Mouse (Mus musculus): ENCODE measurements around the gene 4931406C07Rik. TPM values are rescaled to one million over a fixed set of nuclear protein-coding genes. Genes with fewer than 3 reads are reported as not detected.

The 4931406C07Rik gene
- polyA plus RNA-seq, 1 experiment from 2014 or later = 8.3 TPM

DNA sequence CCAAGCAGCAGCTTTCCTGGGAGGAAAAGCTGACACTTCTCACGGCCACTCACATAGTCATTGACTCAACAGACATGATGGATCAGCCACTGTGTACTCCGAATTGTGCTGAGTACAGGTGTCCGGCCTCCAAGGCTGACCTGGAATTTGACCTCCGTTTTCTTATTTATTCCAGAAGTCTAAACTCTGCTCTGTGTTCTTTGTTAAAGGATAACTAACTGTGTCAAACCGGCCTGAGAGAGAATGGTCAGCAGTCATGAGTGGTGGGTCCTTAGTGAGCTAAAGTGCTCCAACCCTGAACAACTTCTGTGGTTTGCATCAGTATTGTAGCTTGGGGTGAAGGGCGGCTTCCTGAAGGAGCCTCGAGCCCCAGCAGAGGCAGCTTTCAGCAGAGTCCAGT, 54.1 kb downstream of the 4931406C07Rik start:
- Histone ChIP-seq H3K36me3 (ENCODE audit: control insufficient read depth, insufficient read depth, low read length) (no peaks in the 10 kb centered on the region), H3K4me3 (ENCODE audit: low read depth, low read length) (no peak overlapping the region), H3K27me3 (replicated peaks; ENCODE audit: control insufficient read depth, insufficient read depth, low read length) (no peaks in the 10 kb centered on the region), H3K9me3 (replicated peaks; ENCODE audit: control insufficient read depth, low read length) (no peaks in the 10 kb centered on the region), H3K4me1 (ENCODE audit: control insufficient read depth, insufficient read depth, low read length) (no peaks in the 10 kb centered on the region), H3K9ac (ENCODE audit: low read length) (no peak overlapping the region), H3K4me2 (ENCODE audit: low read length) (no peak overlapping the region), H3K27ac (ENCODE audit: low read depth, low read length) (no peak overlapping the region)
- ATAC-seq = no peak
- no peak for DNase-seq (ENCODE audit: low spot score)
- WGBS = 85% methylated on average over 7 of the region's 7 CpGs

DNA sequence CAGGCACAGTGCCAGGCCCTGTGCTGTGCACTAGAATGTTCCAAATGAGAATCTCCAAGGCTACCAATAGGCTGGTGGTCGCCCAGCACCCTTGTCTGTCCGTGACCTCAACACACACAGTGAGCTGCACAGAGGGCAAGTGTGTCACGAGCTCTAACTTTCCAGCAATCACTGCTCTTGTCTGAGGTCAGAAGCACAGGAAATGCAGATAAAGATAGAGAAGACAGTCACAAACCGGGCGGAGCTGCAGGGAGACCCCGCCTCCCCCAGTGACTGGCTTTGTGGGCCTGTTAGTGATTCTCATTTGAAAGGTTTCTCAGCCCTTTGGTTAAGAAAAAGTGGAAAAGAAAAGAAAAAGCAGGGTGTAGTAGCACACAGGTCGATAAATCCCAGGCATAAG, 55.9 kb downstream of the 4931406C07Rik start:
- no peaks in the 10 kb centered on the region for H3K4me1 ChIP-seq (ENCODE audit: control insufficient read depth, insufficient read depth, low read length)
- no peaks in the 10 kb centered on the region for H3K27me3 ChIP-seq (replicated peaks; ENCODE audit: control insufficient read depth, insufficient read depth, low read length)
- no peak for DNase-seq (ENCODE audit: low spot score)
- H3K4me2 ChIP-seq (ENCODE audit: low read length) = no peak overlapping the region
- no peak overlapping the region for H3K4me3 ChIP-seq (ENCODE audit: low read depth, low read length)
- no peaks in the 10 kb centered on the region for H3K9me3 ChIP-seq (replicated peaks; ENCODE audit: control insufficient read depth, low read length)
- no peak for ATAC-seq
- H3K36me3 ChIP-seq (ENCODE audit: control insufficient read depth, insufficient read depth, low read length) = no peaks in the 10 kb centered on the region
- no peak overlapping the region for H3K9ac ChIP-seq (ENCODE audit: low read length)
- WGBS = 78% methylated on average over 7 of the region's 7 CpGs
- H3K27ac ChIP-seq (ENCODE audit: low read depth, low read length) = no peak overlapping the region

DNA sequence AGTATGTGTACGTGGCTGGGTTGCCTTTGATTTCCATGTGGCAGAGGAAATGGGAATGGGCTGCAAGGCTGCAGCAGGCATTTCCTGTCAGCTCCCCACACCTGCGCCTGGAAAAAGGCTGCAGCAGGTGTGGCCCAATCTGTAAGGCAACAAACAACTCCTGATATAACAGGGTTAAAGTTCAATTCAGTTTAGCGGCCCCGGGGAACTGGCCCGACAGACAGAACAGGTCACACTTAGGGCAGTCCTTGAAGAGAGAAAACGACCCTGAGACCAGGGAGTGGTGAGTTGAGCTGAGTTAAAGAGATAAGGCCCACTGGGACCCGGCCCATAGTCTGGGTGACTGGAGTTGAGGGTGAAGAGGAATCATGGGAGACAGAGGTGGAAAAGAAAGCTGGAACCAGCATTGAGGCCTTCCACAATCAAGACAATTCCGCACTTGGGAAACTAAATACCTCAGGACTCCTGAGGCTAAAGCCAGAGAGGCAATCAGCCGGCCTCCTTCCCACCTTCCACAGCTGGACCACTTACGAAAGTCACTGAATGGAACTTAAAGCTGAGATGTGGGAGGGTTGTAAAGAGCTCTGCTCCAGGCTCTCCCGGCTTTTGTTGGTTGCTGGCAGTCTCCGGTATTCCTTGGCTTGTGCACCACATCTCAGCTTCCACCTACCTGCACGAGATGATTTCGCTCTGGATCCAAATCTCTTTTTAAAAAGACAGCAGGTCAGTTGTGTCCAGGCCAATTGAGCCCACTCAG, 60.8 kb downstream of the 4931406C07Rik start:
- no peak overlapping the region for H3K4me3 ChIP-seq (ENCODE audit: low read depth, low read length)
- no peak overlapping the region for H3K9ac ChIP-seq (ENCODE audit: low read length)
- H3K4me1 ChIP-seq (ENCODE audit: control insufficient read depth, insufficient read depth, low read length) = no peaks in the 10 kb centered on the region
- H3K4me2 ChIP-seq (ENCODE audit: low read length) = no peak overlapping the region
- no peaks in the 10 kb centered on the region for H3K36me3 ChIP-seq (ENCODE audit: control insufficient read depth, insufficient read depth, low read length)
- 80% methylated on average over 14 of the region's 14 CpGs for WGBS
- ATAC-seq (no peak), DNase-seq (ENCODE audit: low spot score) (no peak)
- no peak overlapping the region for H3K27ac ChIP-seq (ENCODE audit: low read depth, low read length)
- no peaks in the 10 kb centered on the region for H3K9me3 ChIP-seq (replicated peaks; ENCODE audit: control insufficient read depth, low read length)
- no peaks in the 10 kb centered on the region for H3K27me3 ChIP-seq (replicated peaks; ENCODE audit: control insufficient read depth, insufficient read depth, low read length)

DNA sequence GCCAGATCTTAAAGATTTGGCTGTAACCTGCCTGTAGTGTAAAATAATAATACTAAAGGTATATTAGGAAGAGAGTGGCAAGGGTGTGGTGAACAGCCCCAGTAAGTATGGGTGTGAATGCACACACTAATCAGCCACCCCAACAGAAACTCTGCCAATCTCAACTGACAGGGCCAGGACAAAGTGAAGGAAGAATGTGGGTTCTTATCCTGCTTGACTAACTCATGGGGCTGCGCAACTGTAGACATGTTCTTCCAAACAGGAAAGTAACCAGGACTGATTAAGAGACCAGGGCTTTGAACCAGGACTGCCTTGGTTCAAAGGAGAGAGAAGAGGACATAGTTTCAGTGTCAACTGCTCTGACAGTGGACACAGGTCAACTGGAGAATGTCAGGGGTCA, 64.1 kb downstream of the 4931406C07Rik start:
- H3K9me3 ChIP-seq (replicated peaks; ENCODE audit: control insufficient read depth, low read length) = no peaks in the 10 kb centered on the region
- no peak for ATAC-seq
- H3K27ac ChIP-seq (ENCODE audit: low read depth, low read length) = no peak overlapping the region

DNA sequence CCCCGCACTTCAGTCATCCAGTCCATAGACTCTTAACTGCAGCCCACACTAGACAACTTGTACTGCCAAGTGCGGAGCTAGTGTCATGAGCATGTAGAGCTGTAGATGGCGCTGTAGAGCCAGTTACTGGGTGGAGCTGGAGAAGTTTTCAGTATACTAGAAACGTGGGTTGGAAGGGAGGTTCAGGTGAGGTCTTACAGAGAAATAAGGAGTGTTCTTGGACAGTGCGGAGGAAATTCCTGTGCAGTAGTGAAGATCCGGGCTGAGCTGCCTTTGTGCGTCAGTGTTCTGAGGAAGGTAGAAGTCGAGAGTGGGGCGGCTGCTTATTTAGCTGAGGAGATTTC, 64.7 kb downstream of the 4931406C07Rik start:
- Histone ChIP-seq H3K27me3 (replicated peaks; ENCODE audit: control insufficient read depth, insufficient read depth, low read length) (no peaks in the 10 kb centered on the region), H3K4me3 (ENCODE audit: low read depth, low read length) (no peak overlapping the region), H3K4me2 (ENCODE audit: low read length) (no peak overlapping the region), H3K36me3 (ENCODE audit: control insufficient read depth, insufficient read depth, low read length) (no peaks in the 10 kb centered on the region), H3K9me3 (replicated peaks; ENCODE audit: control insufficient read depth, low read length) (no peaks in the 10 kb centered on the region), H3K27ac (ENCODE audit: low read depth, low read length) (no peak overlapping the region), H3K4me1 (ENCODE audit: control insufficient read depth, insufficient read depth, low read length) (no peaks in the 10 kb centered on the region), H3K9ac (ENCODE audit: low read length) (no peak overlapping the region)
- ATAC-seq (no peak), DNase-seq (ENCODE audit: low spot score) (peak; percentile 33)
- WGBS = 48% methylated on average over 9 of the region's 9 CpGs

More for the DNA sequence above, 64.1 kb downstream of the 4931406C07Rik start:
- H3K4me1 ChIP-seq (ENCODE audit: control insufficient read depth, insufficient read depth, low read length) = no peaks in the 10 kb centered on the region
- H3K4me3 ChIP-seq (ENCODE audit: low read depth, low read length) = no peak overlapping the region
- no peak for DNase-seq (ENCODE audit: low spot score)
- H3K9ac ChIP-seq (ENCODE audit: low read length) = no peak overlapping the region
- H3K27me3 ChIP-seq (replicated peaks; ENCODE audit: control insufficient read depth, insufficient read depth, low read length) = no peaks in the 10 kb centered on the region
- H3K4me2 ChIP-seq (ENCODE audit: low read length) = no peak overlapping the region
- H3K36me3 ChIP-seq (ENCODE audit: control insufficient read depth, insufficient read depth, low read length) = no peaks in the 10 kb centered on the region
- WGBS = 90% methylated on average over 1 of the region's 1 CpGs

DNA sequence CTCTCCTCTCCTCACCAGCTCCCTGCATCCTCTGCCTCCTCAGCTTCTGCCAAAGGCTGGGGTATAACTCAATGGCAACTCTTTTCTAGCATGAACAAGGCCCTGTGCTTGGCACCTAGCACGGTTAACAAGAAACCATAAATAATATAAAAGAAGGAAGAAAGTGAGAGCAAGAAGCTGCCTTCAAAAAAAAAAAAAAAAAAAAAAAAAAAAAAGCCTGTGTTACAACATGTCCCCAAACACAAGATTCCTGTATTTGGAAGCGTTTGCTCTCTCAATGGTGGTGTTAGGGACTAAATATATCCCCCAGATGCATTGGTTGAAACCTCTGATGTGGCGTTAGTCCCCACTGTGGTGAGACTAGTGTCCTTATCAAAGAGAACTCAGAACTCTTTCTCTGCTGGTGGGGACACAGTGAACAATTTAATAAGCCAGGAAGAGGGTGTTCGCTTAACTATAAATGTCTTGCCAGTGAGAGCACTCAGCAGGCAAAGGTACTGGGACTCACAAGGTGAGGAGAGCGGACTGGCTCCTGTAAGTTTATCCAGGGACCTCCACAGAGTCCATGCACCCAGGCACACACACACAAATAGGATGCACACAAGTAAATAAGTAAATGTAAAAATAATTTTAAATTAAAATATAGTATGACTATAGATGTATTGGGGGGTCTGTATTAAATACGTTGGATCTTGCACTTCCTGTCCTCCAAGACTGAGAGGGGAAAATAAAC, 65.2 kb downstream of the 4931406C07Rik start:
- Histone ChIP-seq H3K4me3 (ENCODE audit: low read depth, low read length) (no peak overlapping the region), H3K4me1 (ENCODE audit: control insufficient read depth, insufficient read depth, low read length) (no peaks in the 10 kb centered on the region), H3K36me3 (ENCODE audit: control insufficient read depth, insufficient read depth, low read length) (no peaks in the 10 kb centered on the region), H3K9me3 (replicated peaks; ENCODE audit: control insufficient read depth, low read length) (no peaks in the 10 kb centered on the region), H3K4me2 (ENCODE audit: low read length) (no peak overlapping the region), H3K27me3 (replicated peaks; ENCODE audit: control insufficient read depth, insufficient read depth, low read length) (no peaks in the 10 kb centered on the region), H3K27ac (ENCODE audit: low read depth, low read length) (no peak overlapping the region), H3K9ac (ENCODE audit: low read length) (no peak overlapping the region)
- ATAC-seq (no peak), DNase-seq (ENCODE audit: low spot score) (no peak)
- 69% methylated on average over 6 of the region's 6 CpGs for WGBS

DNA sequence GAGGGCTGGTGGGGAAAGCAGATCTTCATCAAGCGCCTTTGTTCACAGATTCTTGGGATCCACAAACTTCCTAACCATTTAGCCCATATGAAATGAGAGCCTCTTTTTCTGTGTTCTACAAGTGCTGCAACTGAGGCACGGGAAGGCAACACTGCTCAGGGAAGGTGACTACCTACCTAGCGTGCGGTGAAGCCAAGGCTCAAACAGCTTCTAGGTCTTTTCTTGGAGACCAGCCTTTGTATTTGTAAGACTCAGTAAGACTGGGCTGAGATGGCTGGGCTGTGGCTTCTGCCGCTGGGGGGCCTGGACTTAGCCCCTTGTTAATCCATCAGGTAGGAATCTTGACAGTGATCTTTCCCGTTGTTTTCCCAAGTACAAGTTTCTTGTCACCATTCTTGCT, 66.2 kb downstream of the 4931406C07Rik start:
- no peak overlapping the region for H3K4me2 ChIP-seq (ENCODE audit: low read length)
- ATAC-seq = no peak
- no peaks in the 10 kb centered on the region for H3K27me3 ChIP-seq (replicated peaks; ENCODE audit: control insufficient read depth, insufficient read depth, low read length)
- H3K36me3 ChIP-seq (ENCODE audit: control insufficient read depth, insufficient read depth, low read length) = no peaks in the 10 kb centered on the region
- H3K9me3 ChIP-seq (replicated peaks; ENCODE audit: control insufficient read depth, low read length) = no peaks in the 10 kb centered on the region
- no peaks in the 10 kb centered on the region for H3K4me1 ChIP-seq (ENCODE audit: control insufficient read depth, insufficient read depth, low read length)
- 92% methylated on average over 6 of the region's 6 CpGs for WGBS
- H3K4me3 ChIP-seq (ENCODE audit: low read depth, low read length) = no peak overlapping the region
- H3K27ac ChIP-seq (ENCODE audit: low read depth, low read length) = no peak overlapping the region
- H3K9ac ChIP-seq (ENCODE audit: low read length) = no peak overlapping the region
- no peak for DNase-seq (ENCODE audit: low spot score)

DNA sequence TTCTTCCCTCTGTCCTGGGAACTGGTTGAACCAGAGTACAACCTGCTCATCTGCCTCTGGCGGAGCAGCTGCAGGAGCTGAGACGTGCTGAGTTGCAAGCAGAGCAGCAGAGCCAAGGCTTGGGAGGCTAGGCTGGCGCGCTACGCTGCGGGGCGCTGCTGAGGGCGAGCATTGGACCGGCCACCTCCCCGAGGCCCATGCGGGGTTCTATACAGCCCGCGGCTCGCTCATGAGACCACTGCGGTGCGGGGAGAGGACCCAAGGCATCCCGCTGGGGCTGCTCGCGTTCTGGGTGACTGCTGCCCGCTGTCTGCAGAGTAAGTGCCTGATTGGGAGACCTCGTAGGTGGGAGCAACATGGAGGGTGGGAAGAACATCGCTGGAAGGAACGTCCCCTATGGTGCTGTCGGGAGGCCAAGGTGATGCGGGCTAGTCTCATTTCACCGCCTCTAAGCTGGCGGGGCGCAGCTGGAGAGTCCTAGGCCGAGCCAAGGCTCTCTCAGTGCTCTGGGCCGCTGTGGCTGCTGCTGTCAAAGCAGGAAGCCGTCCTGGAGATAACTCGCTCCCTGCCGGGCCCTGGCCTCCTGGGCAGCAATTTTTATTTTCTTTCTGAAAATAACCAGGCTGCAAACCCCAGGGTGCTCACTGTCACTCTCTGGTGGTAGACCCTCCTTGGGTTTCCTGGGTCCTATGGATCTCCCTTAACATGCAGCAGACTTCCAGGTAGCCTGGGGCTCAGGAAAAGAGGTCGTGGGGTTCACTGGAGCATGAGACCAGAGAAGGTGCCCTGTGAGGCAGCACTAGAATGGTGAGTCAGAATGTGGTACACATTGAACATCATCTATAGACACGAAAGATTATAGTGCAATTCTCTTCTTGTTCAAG, 67.0 kb downstream of the 4931406C07Rik start, which contains the start of gene Vstm5:
Vstm5 (plus strand) TSS at position 4 of the 884 bp plus-strand sequence.
- no peaks in the 10 kb centered on the region for H3K9me3 ChIP-seq (replicated peaks; ENCODE audit: control insufficient read depth, low read length)
- H3K4me3 ChIP-seq (ENCODE audit: low read depth, low read length) = peak within 1 kb of the TSS; percentile 36
- peak within 1 kb of the TSS; percentile 63 for H3K4me2 ChIP-seq (ENCODE audit: low read length)
- DNase-seq (ENCODE audit: low spot score) = peak; percentile 61
- H3K27ac ChIP-seq (ENCODE audit: low read depth, low read length) = no peak within 1 kb of the TSS; the same call in 1 of the 2 replicates
- no peaks in the 10 kb centered on the region for H3K27me3 ChIP-seq (replicated peaks; ENCODE audit: control insufficient read depth, insufficient read depth, low read length)
- no peaks in the 10 kb centered on the region for H3K36me3 ChIP-seq (ENCODE audit: control insufficient read depth, insufficient read depth, low read length)
- H3K4me1 ChIP-seq (ENCODE audit: control insufficient read depth, insufficient read depth, low read length) = no peaks in the 10 kb centered on the region
- 6% methylated on average over 35 of the region's 35 CpGs for WGBS
- peak; percentile 91 for ATAC-seq
- H3K9ac ChIP-seq (ENCODE audit: low read length) = peak within 1 kb of the TSS; percentile 68

Data from forebrain, embryonic 14.5 days (tissue).